Mouse (Mus musculus): ENCODE results near the gene Senp7. TPM values are rescaled to one million over a fixed set of nuclear protein-coding genes. Genes with fewer than 3 reads are reported as not detected.
"Not testable (repeated sequence)": the region's sequence is repeated elsewhere in the genome, so short reads cannot be mapped to it uniquely, and the experiment has no call there.

Gene Senp7
- polyA plus RNA-seq, 1 experiment from 2014 or later = 41.4 TPM

DNA sequence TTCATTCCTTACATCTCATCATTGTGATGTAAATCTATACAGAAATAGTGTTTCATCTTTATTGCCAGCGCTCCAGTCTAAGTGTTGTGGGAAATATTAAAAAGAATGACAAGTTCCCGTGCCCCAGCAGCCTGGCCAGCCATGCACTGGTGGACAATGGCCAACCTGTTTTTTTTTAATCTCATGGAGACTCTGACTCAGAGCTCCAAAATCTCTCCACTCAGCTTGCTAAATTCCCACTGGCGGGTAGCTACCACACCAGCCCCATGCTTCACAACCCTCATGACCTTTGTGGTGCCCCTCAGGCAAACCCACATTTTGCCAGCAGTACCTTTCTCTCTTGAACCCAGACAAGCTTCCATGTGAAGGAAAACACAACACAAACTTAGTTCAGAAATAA, 67.6 kb downstream of the Senp7 start:
- WGBS = 90% methylated on average over 3 of the region's 3 CpGs
- peaks cover 13% of the 10 kb centered on the region for H3K36me3 ChIP-seq (ENCODE audit: control insufficient read depth, insufficient read depth, low read length)
- no peaks in the 10 kb centered on the region for H3K9me3 ChIP-seq (ENCODE audit: control insufficient read depth, low read length)
- no peak for ATAC-seq
- no peak overlapping the region for H3K27ac ChIP-seq (ENCODE audit: low read depth, low read length)
- H3K9ac ChIP-seq (ENCODE audit: low read depth, low read length) = no peak overlapping the region
- H3K4me3 ChIP-seq (ENCODE audit: low read length) = no peak overlapping the region
- H3K4me2 ChIP-seq (ENCODE audit: low read length) = no peak overlapping the region
- no peaks in the 10 kb centered on the region for H3K4me1 ChIP-seq (ENCODE audit: control insufficient read depth, insufficient read depth, low read depth, low read length)
- H3K27me3 ChIP-seq (replicated peaks; ENCODE audit: control insufficient read depth, insufficient read depth, low read length) = no peaks in the 10 kb centered on the region

DNA sequence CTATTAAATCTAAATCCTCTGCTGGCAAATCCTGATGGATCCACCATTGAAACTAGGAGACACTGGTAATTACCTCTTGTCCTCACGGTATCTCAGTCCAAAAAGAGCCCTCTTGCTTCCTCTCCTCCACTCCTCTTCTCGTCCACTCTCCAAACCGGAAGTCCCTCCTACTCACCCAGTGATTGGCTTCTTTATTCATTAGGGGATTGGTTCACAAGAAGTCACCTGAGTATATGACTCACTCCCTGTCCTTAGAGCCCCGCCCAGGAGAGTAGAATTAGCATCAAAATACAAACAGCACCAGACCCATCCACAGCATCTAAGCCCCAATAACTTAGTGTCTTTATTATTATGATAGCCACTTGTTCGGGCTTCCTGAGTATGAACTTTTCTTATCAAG, 68.0 kb downstream of the Senp7 start:
- H3K27ac ChIP-seq (ENCODE audit: low read depth, low read length) = no peak overlapping the region
- H3K9ac ChIP-seq (ENCODE audit: low read depth, low read length) = no peak overlapping the region
- peaks cover 13% of the 10 kb centered on the region for H3K36me3 ChIP-seq (ENCODE audit: control insufficient read depth, insufficient read depth, low read length)
- ATAC-seq = no peak
- no peaks in the 10 kb centered on the region for H3K4me1 ChIP-seq (ENCODE audit: control insufficient read depth, insufficient read depth, low read depth, low read length)
- H3K9me3 ChIP-seq (ENCODE audit: control insufficient read depth, low read length) = no peaks in the 10 kb centered on the region
- no peak overlapping the region for H3K4me3 ChIP-seq (ENCODE audit: low read length)
- no peaks in the 10 kb centered on the region for H3K27me3 ChIP-seq (replicated peaks; ENCODE audit: control insufficient read depth, insufficient read depth, low read length)
- no peak overlapping the region for H3K4me2 ChIP-seq (ENCODE audit: low read length)
- WGBS = 90% methylated on average over 5 of the region's 5 CpGs

DNA sequence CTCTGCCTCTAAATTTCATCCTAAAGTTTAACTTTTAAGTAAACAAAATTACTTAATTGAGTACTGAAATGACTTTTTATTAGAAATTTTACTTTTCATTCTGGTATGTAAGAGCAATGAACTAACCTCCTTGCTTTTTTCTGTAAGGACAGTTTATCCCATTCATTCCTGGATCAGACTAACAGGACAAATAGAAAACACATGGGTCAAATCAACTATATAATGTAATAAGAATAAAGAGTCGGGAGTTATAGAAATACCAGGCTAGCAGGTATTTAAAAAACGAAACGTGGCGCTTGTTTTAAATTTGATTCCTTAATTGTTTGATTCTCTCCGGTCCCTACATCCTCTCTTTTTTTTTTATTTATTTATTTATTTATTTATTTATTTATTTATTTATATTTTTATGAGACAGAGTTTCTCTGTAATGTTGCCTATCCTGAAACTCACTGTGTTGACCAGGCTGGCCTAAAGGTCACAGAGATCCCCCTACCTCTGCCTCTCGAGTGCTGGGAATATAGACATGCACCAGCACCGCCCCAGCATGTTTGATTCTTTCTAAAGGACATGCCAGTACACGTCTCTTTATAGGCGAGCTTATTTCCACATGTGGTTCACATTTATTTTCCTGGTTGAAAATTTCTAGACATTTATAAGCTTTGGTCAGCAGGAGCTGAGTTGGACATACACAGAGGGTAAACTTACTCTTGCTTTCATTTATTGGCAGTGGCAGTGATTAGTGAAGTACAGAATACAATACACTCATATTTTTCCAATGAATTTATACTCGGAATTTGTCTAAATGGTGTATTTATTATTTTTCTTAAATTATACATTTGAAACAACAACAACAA, 69.4 kb downstream of the Senp7 start:
- ATAC-seq = no peak
- H3K4me3 ChIP-seq (ENCODE audit: low read length) = no peak overlapping the region
- H3K36me3 ChIP-seq (ENCODE audit: control insufficient read depth, insufficient read depth, low read length) = peaks cover 9% of the 10 kb centered on the region
- no peaks in the 10 kb centered on the region for H3K27me3 ChIP-seq (replicated peaks; ENCODE audit: control insufficient read depth, insufficient read depth, low read length)
- H3K9me3 ChIP-seq (ENCODE audit: control insufficient read depth, low read length) = no peaks in the 10 kb centered on the region
- WGBS = 88% methylated on average over 10 of the region's 10 CpGs
- no peak overlapping the region for H3K9ac ChIP-seq (ENCODE audit: low read depth, low read length)
- no peaks in the 10 kb centered on the region for H3K4me1 ChIP-seq (ENCODE audit: control insufficient read depth, insufficient read depth, low read depth, low read length)
- no peak overlapping the region for H3K4me2 ChIP-seq (ENCODE audit: low read length)
- no peak overlapping the region for H3K27ac ChIP-seq (ENCODE audit: low read depth, low read length)

DNA sequence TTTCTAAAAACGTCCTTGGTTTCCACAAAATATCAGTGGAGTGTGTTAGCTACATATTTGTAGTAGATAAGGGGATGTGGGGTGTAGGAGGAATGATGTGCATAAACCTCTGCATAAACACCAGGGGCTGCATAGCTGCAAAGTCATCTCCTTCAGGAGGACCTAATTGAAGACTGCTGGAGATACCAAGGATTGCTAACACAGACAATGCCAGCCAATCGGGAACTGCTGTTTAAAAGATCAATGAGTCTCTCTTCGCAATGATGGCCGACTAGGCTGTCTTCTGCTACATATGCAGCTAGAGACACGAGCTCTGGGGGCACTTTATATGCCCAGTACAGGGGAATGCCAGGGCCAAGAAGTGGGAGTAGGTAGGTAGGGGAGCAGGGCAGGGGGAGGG, 74.4 kb downstream of the Senp7 start:
- no peaks in the 10 kb centered on the region for H3K9me3 ChIP-seq (ENCODE audit: control insufficient read depth, low read length)
- no peak overlapping the region for H3K4me3 ChIP-seq (ENCODE audit: low read length)
- H3K27me3 ChIP-seq (replicated peaks; ENCODE audit: control insufficient read depth, insufficient read depth, low read length) = no peaks in the 10 kb centered on the region
- no peak for ATAC-seq
- H3K9ac ChIP-seq (ENCODE audit: low read depth, low read length) = no peak overlapping the region
- H3K36me3 ChIP-seq (ENCODE audit: control insufficient read depth, insufficient read depth, low read length) = peaks cover 17% of the 10 kb centered on the region
- 95% methylated on average over 5 of the region's 5 CpGs for WGBS
- H3K4me1 ChIP-seq (ENCODE audit: control insufficient read depth, insufficient read depth, low read depth, low read length) = no peaks in the 10 kb centered on the region
- no peak overlapping the region for H3K4me2 ChIP-seq (ENCODE audit: low read length)
- no peak overlapping the region for H3K27ac ChIP-seq (ENCODE audit: low read depth, low read length)

DNA sequence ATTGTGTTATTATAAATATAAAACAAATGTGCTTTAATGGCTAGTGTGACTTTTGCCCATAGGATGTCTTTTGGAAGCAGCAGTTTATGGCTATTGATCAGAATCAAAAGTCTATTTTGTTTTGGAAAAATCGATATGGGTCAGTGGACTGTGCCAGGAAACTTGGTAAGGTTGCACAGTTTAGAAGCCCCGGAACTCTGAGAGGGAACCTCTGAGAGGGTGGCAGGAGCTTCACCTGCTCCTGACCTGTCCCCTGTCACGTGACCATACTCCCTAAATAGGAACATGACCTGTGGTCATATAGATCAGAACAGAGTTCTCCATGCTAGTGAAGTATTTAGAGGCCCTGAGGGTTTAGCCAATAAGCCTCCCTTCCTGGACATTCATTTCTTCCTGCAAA, 75.9 kb downstream of the Senp7 start:
- peaks cover 18% of the 10 kb centered on the region for H3K36me3 ChIP-seq (ENCODE audit: control insufficient read depth, insufficient read depth, low read length)
- 98% methylated on average over 3 of the region's 3 CpGs for WGBS
- no peak for ATAC-seq

DNA sequence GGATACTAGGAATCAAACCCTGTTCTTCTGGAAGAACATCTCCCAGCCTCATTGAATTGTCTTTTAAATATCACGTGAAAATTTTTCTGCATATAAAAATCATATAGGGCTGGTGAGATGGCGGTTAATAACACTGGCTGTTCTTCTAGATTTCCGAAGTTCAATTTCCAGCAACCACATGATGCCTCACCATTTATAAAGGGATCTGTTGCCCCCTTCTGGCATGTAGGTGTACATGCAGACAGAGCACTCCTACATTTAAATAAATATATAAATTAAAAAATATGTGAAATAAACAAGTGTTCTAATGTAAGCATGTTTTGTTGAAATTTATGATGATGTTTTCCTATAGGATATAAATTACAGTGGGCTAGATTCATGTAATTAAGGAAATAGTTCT, 83.5 kb downstream of the Senp7 start:
- no peaks in the 10 kb centered on the region for H3K4me1 ChIP-seq (ENCODE audit: control insufficient read depth, insufficient read depth, low read depth, low read length)
- H3K4me3 ChIP-seq (ENCODE audit: low read length) = no peak overlapping the region
- H3K27ac ChIP-seq (ENCODE audit: low read depth, low read length) = no peak overlapping the region
- H3K36me3 ChIP-seq (ENCODE audit: control insufficient read depth, insufficient read depth, low read length) = peaks cover 8% of the 10 kb centered on the region
- H3K9me3 ChIP-seq (ENCODE audit: control insufficient read depth, low read length) = no peaks in the 10 kb centered on the region
- no peak for ATAC-seq
- 34% methylated on average over 3 of the region's 3 CpGs for WGBS
- no peaks in the 10 kb centered on the region for H3K27me3 ChIP-seq (replicated peaks; ENCODE audit: control insufficient read depth, insufficient read depth, low read length)
- no peak overlapping the region for H3K4me2 ChIP-seq (ENCODE audit: low read length)
- H3K9ac ChIP-seq (ENCODE audit: low read depth, low read length) = no peak overlapping the region

More for the DNA sequence above, 75.9 kb downstream of the Senp7 start:
- Histone ChIP-seq H3K4me1 (ENCODE audit: control insufficient read depth, insufficient read depth, low read depth, low read length) (no peaks in the 10 kb centered on the region), H3K27ac (ENCODE audit: low read depth, low read length) (no peak overlapping the region), H3K9me3 (ENCODE audit: control insufficient read depth, low read length) (no peaks in the 10 kb centered on the region), H3K4me2 (ENCODE audit: low read length) (no peak overlapping the region), H3K27me3 (replicated peaks; ENCODE audit: control insufficient read depth, insufficient read depth, low read length) (no peaks in the 10 kb centered on the region), H3K4me3 (ENCODE audit: low read length) (no peak overlapping the region), H3K9ac (ENCODE audit: low read depth, low read length) (no peak overlapping the region)

DNA sequence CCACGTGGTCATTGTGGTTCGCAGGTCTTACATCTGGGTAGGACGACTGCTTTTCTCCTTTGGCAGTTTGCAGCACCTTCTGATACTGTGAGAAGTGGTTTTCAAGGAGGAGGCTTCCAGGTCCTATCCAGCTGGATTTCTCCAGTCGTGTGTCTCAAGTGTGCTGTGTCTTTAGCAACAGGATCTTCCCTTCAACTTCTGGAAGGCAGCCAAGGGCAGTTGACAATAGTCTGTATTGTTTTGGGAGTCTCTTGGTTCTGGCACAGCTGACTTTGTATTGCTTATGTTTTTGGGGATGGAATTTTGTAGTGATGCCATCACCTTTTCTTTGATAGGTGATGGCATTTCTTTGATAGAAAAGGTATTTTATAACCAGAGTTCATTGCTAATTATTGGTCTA, 86.0 kb downstream of the Senp7 start:
- Histone ChIP-seq H3K27me3 (replicated peaks; ENCODE audit: control insufficient read depth, insufficient read depth, low read length) (no peaks in the 10 kb centered on the region), H3K9me3 (ENCODE audit: control insufficient read depth, low read length) (no peaks in the 10 kb centered on the region), H3K4me1 (ENCODE audit: control insufficient read depth, insufficient read depth, low read depth, low read length) (no peaks in the 10 kb centered on the region), H3K9ac (ENCODE audit: low read depth, low read length) (no peak overlapping the region), H3K4me2 (ENCODE audit: low read length) (no peak overlapping the region), H3K27ac (ENCODE audit: low read depth, low read length) (no peak overlapping the region), H3K4me3 (ENCODE audit: low read length) (no peak overlapping the region), H3K36me3 (ENCODE audit: control insufficient read depth, insufficient read depth, low read length) (peaks cover 2% of the 10 kb centered on the region; the same call in 1 of the 2 replicates)
- 55% methylated on average over 4 of the region's 4 CpGs for WGBS
- ATAC-seq = no peak

DNA sequence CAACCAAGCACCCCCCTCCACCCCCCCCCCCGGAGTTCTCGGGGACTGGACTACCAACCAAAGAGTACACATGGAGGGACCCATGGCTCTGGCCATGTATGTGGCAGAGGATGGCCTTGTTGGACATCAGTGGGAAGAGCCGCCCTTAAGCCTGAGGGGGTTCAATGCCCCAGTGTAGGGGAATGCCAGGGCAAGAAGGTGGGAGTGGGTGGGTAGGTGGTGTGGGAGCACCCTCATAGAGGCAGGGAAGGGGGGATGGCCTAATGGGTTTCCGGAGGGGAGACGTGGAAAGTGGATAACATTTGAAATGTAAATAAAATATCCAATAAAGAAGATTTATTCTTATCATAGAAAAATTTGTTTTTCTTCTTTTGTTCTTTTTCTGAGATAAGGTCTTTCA, 89.5 kb downstream of the Senp7 start:
- H3K9ac ChIP-seq (ENCODE audit: low read depth, low read length); H3K9me3 ChIP-seq (ENCODE audit: control insufficient read depth, low read length); H3K4me2 ChIP-seq (ENCODE audit: low read length); ATAC-seq; H3K27ac ChIP-seq (ENCODE audit: low read depth, low read length); H3K4me3 ChIP-seq (ENCODE audit: low read length); H3K36me3 ChIP-seq (ENCODE audit: control insufficient read depth, insufficient read depth, low read length); H3K27me3 ChIP-seq (replicated peaks; ENCODE audit: control insufficient read depth, insufficient read depth, low read length); H3K4me1 ChIP-seq (ENCODE audit: control insufficient read depth, insufficient read depth, low read depth, low read length): not testable (repeated sequence)
- 97% methylated on average over 5 of the region's 5 CpGs for WGBS

DNA sequence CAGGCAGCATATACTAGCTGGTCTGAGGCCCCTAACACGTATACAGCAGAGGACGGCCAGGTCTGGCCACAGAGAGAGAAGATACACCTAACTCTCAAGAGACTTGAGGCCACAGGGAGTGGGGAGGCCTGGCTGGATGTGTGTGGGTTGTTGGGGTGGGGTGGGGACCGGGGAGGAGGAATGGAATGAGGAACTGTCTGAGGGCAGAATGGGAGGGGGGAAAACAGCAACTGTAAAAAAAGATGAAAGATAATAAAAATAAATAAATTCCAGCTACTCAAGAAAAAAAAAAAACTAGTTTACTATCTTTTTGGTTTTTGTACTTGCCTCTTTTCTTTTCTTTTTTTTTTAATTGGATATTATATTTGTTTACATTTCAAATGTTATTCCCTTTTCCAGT, 91.8 kb downstream of the Senp7 start:
- Histone ChIP-seq H3K36me3 (ENCODE audit: control insufficient read depth, insufficient read depth, low read length) (peaks cover 2% of the 10 kb centered on the region; the same call in 1 of the 2 replicates), H3K27ac (ENCODE audit: low read depth, low read length) (no peak overlapping the region), H3K4me1 (ENCODE audit: control insufficient read depth, insufficient read depth, low read depth, low read length) (no peaks in the 10 kb centered on the region), H3K9ac (ENCODE audit: low read depth, low read length) (no peak overlapping the region), H3K9me3 (ENCODE audit: control insufficient read depth, low read length) (no peaks in the 10 kb centered on the region), H3K4me2 (ENCODE audit: low read length) (no peak overlapping the region), H3K4me3 (ENCODE audit: low read length) (no peak overlapping the region), H3K27me3 (replicated peaks; ENCODE audit: control insufficient read depth, insufficient read depth, low read length) (no peaks in the 10 kb centered on the region)
- ATAC-seq = no peak
- WGBS = 88% methylated on average over 3 of the region's 3 CpGs
